Mouse (Mus musculus): ENCODE measurements at regions not wholly inside any gene's neighbourhood (a gene's known extent, or its start where the extent isn't known, plus 50 kb on each side); places are given as distances from the start of the nearest gene placed in this dataset.

- Histone ChIP-seq H3K27ac (no peak overlapping the region), H3K4me1 (replicated peaks) (no peaks in the 10 kb centered on the region), H3K4me2 (no peak overlapping the region), H3K9ac (no peak overlapping the region), H3K27me3 (no peaks in the 10 kb centered on the region), H3K9me3 (no peaks in the 10 kb centered on the region), H3K36me3 (no peaks in the 10 kb centered on the region), H3K4me3 (no peak overlapping the region)
- no peak for ATAC-seq (ENCODE audit: low FRiP score)
- 95% methylated on average over 2 of the region's 2 CpGs for WGBS
Measured at GRCm38 (mm10) chr5:51229806-51230205, 337.7 kb downstream of the Ppargc1a start.

GRCm38 (mm10) chr5:51227996-51228395 is 339.5 kb downstream of the Ppargc1a start:
- WGBS = 67% methylated on average over 3 of the region's 3 CpGs
- Histone ChIP-seq H3K9me3 (no peaks in the 10 kb centered on the region), H3K4me1 (replicated peaks) (no peaks in the 10 kb centered on the region), H3K4me2 (no peak overlapping the region), H3K4me3 (no peak overlapping the region), H3K36me3 (no peaks in the 10 kb centered on the region), H3K9ac (no peak overlapping the region), H3K27me3 (no peaks in the 10 kb centered on the region), H3K27ac (no peak overlapping the region)
- no peak for ATAC-seq (ENCODE audit: low FRiP score)

GRCm38 (mm10) chr5:51203266-51203665 is 364.3 kb downstream of the Ppargc1a start:
- Histone ChIP-seq H3K9ac (no peak overlapping the region), H3K36me3 (no peaks in the 10 kb centered on the region), H3K27ac (no peak overlapping the region), H3K4me2 (no peak overlapping the region), H3K4me1 (replicated peaks) (no peaks in the 10 kb centered on the region), H3K9me3 (no peaks in the 10 kb centered on the region), H3K4me3 (no peak overlapping the region), H3K27me3 (no peaks in the 10 kb centered on the region)
- 78% methylated on average over 1 of the region's 1 CpGs for WGBS
- ATAC-seq (ENCODE audit: low FRiP score) = no peak

GRCm38 (mm10) chr5:51202525-51203215 is 364.9 kb downstream of the Ppargc1a start:
- ATAC-seq (ENCODE audit: low FRiP score) = no peak
- no peak overlapping the region for H3K4me3 ChIP-seq
- no peaks in the 10 kb centered on the region for H3K9me3 ChIP-seq
- H3K4me2 ChIP-seq = no peak overlapping the region
- no peaks in the 10 kb centered on the region for H3K4me1 ChIP-seq (replicated peaks)
- no peaks in the 10 kb centered on the region for H3K27me3 ChIP-seq
- H3K36me3 ChIP-seq = no peaks in the 10 kb centered on the region
- WGBS = 64% methylated on average over 4 of the region's 4 CpGs
- no peak overlapping the region for H3K27ac ChIP-seq
- no peak overlapping the region for H3K9ac ChIP-seq

- Histone ChIP-seq H3K4me3 (no peak overlapping the region), H3K36me3 (no peaks in the 10 kb centered on the region), H3K27ac (no peak overlapping the region), H3K4me2 (no peak overlapping the region), H3K9me3 (no peaks in the 10 kb centered on the region), H3K9ac (no peak overlapping the region), H3K27me3 (no peaks in the 10 kb centered on the region), H3K4me1 (replicated peaks) (no peaks in the 10 kb centered on the region)
- peak; percentile 73 for ATAC-seq (ENCODE audit: low FRiP score)
- WGBS = 33% methylated on average over 4 of the region's 4 CpGs
Measured at GRCm38 (mm10) chr5:51196393-51197347, 370.9 kb downstream of the Ppargc1a start.

GRCm38 (mm10) chr5:51190661-51191060 is 376.9 kb downstream of the Ppargc1a start:
- Histone ChIP-seq H3K4me2 (no peak overlapping the region), H3K9ac (no peak overlapping the region), H3K27me3 (no peaks in the 10 kb centered on the region), H3K4me1 (replicated peaks) (no peaks in the 10 kb centered on the region), H3K9me3 (no peaks in the 10 kb centered on the region), H3K27ac (no peak overlapping the region), H3K4me3 (no peak overlapping the region), H3K36me3 (no peaks in the 10 kb centered on the region)
- no peak for ATAC-seq (ENCODE audit: low FRiP score)
- 89% methylated on average over 3 of the region's 3 CpGs for WGBS

GRCm38 (mm10) chr5:51169828-51170227 is 397.7 kb downstream of the Ppargc1a start:
- Histone ChIP-seq H3K27ac (no peak overlapping the region), H3K36me3 (no peaks in the 10 kb centered on the region), H3K9ac (no peak overlapping the region), H3K27me3 (no peaks in the 10 kb centered on the region), H3K4me3 (no peak overlapping the region), H3K4me1 (replicated peaks) (no peaks in the 10 kb centered on the region), H3K9me3 (no peaks in the 10 kb centered on the region), H3K4me2 (no peak overlapping the region)
- ATAC-seq (ENCODE audit: low FRiP score) = no peak
- 53% methylated on average over 1 of the region's 1 CpGs for WGBS

- no peaks in the 10 kb centered on the region for H3K27me3 ChIP-seq
- ATAC-seq (ENCODE audit: low FRiP score) = no peak
- H3K4me1 ChIP-seq (replicated peaks) = no peaks in the 10 kb centered on the region
- no peak overlapping the region for H3K9ac ChIP-seq
- H3K4me2 ChIP-seq = no peak overlapping the region
- no peaks in the 10 kb centered on the region for H3K9me3 ChIP-seq
- H3K36me3 ChIP-seq = no peaks in the 10 kb centered on the region
- 72% methylated on average over 6 of the region's 6 CpGs for WGBS
- no peak overlapping the region for H3K27ac ChIP-seq
- H3K4me3 ChIP-seq = no peak overlapping the region
Measured at GRCm38 (mm10) chr5:51168206-51168605, 399.3 kb downstream of the Ppargc1a start.

GRCm38 (mm10) chr5:51156901-51157300 is 410.6 kb downstream of the Ppargc1a start:
- Histone ChIP-seq H3K4me3 (no peak overlapping the region), H3K9ac (no peak overlapping the region), H3K36me3 (no peaks in the 10 kb centered on the region), H3K27ac (no peak overlapping the region), H3K9me3 (no peaks in the 10 kb centered on the region), H3K4me2 (no peak overlapping the region), H3K4me1 (replicated peaks) (no peaks in the 10 kb centered on the region), H3K27me3 (no peaks in the 10 kb centered on the region)
- no peak for ATAC-seq (ENCODE audit: low FRiP score)
- WGBS = 67% methylated on average over 3 of the region's 3 CpGs

- 84% methylated on average over 4 of the region's 4 CpGs for WGBS
- ATAC-seq (ENCODE audit: low FRiP score) = no peak
- Histone ChIP-seq H3K4me1 (replicated peaks) (no peaks in the 10 kb centered on the region), H3K36me3 (no peaks in the 10 kb centered on the region), H3K27ac (no peak overlapping the region), H3K4me2 (no peak overlapping the region), H3K9me3 (no peaks in the 10 kb centered on the region), H3K27me3 (no peaks in the 10 kb centered on the region), H3K9ac (no peak overlapping the region), H3K4me3 (no peak overlapping the region)
Measured at GRCm38 (mm10) chr5:51144842-51145241, 422.7 kb downstream of the Ppargc1a start.

GRCm38 (mm10) chr5:51125091-51125490 is 442.4 kb downstream of the Ppargc1a start:
- Histone ChIP-seq H3K27ac (no peak overlapping the region), H3K4me3 (no peak overlapping the region), H3K36me3 (no peaks in the 10 kb centered on the region), H3K4me1 (replicated peaks) (no peaks in the 10 kb centered on the region), H3K4me2 (no peak overlapping the region), H3K9ac (no peak overlapping the region), H3K9me3 (no peaks in the 10 kb centered on the region), H3K27me3 (no peaks in the 10 kb centered on the region)
- WGBS = 87% methylated on average over 6 of the region's 6 CpGs
- no peak for ATAC-seq (ENCODE audit: low FRiP score)

- H3K4me1 ChIP-seq (replicated peaks) = no peaks in the 10 kb centered on the region
- no peak overlapping the region for H3K9ac ChIP-seq
- H3K4me2 ChIP-seq = no peak overlapping the region
- H3K9me3 ChIP-seq = no peaks in the 10 kb centered on the region
- no peak for ATAC-seq (ENCODE audit: low FRiP score)
- 78% methylated on average over 4 of the region's 4 CpGs for WGBS
- H3K36me3 ChIP-seq = no peaks in the 10 kb centered on the region
- no peaks in the 10 kb centered on the region for H3K27me3 ChIP-seq
- no peak overlapping the region for H3K27ac ChIP-seq
- H3K4me3 ChIP-seq = no peak overlapping the region
Measured at GRCm38 (mm10) chr5:51110006-51110405, 457.5 kb downstream of the Ppargc1a start.

GRCm38 (mm10) chr5:51108737-51109136 is 458.8 kb downstream of the Ppargc1a start:
- Histone ChIP-seq H3K27me3 (no peaks in the 10 kb centered on the region), H3K4me3 (no peak overlapping the region), H3K9ac (no peak overlapping the region), H3K9me3 (no peaks in the 10 kb centered on the region), H3K4me1 (replicated peaks) (no peaks in the 10 kb centered on the region), H3K36me3 (no peaks in the 10 kb centered on the region), H3K27ac (no peak overlapping the region), H3K4me2 (no peak overlapping the region)
- WGBS = 69% methylated on average over 1 of the region's 1 CpGs
- ATAC-seq (ENCODE audit: low FRiP score) = no peak
